Mouse (Mus musculus) adrenal gland, adult 2 months (tissue): ENCODE data around the gene Cox18. TPM values are rescaled to one million over a fixed set of nuclear protein-coding genes. Genes with fewer than 3 reads are reported as not detected.
A peak's percentile ranks its signal among the peaks of the same experiment; 100 is the strongest.
"Not testable (repeated sequence)": the region's sequence is repeated elsewhere in the genome, so short reads cannot be mapped to it uniquely, and the experiment has no call there.

Source experiments
- DNase-seq: peaks from one replicate; pipeline ENCODE4 v3.0.0; 2021
- long read RNA-seq: library from polyadenylated mRNA; stranded (forward); transcript quantifications from one replicate; pipeline ENCODE4 v2.0.0, GENCODE M21; 2021
- polyA plus RNA-seq: library from polyadenylated mRNA; depleted of rRNA; stranded (reverse); fragments of >200 nt; gene quantifications from 2 replicates; pipeline ENCODE4 v1.2.3, GENCODE M21; 2012; rRNA removed
- total RNA-seq, 2 experiments: library from RNA; stranded (reverse); gene quantifications; 2 replicates each; pipeline ENCODE4 v1.2.3; 2021

Gene Cox18
- 10 to 100 TPM; 24.3 to 59.9 TPM for total RNA-seq
- 127 and 166 TPM in 2 replicates for polyA plus RNA-seq
- long read RNA-seq, transcript Cox18-202 (6 exons, 1,307 nt), result major isoform, 11 of 24 reads
- long read RNA-seq, transcript Cox18-201 (6 exons, 1,333 nt), result minor isoform, 6 of 24 reads
- long read RNA-seq, partial matches to known transcripts, result 1 of 24 reads
- long read RNA-seq, other reads (novel, unspliced or antisense), result 6 of 24 reads

DNA sequence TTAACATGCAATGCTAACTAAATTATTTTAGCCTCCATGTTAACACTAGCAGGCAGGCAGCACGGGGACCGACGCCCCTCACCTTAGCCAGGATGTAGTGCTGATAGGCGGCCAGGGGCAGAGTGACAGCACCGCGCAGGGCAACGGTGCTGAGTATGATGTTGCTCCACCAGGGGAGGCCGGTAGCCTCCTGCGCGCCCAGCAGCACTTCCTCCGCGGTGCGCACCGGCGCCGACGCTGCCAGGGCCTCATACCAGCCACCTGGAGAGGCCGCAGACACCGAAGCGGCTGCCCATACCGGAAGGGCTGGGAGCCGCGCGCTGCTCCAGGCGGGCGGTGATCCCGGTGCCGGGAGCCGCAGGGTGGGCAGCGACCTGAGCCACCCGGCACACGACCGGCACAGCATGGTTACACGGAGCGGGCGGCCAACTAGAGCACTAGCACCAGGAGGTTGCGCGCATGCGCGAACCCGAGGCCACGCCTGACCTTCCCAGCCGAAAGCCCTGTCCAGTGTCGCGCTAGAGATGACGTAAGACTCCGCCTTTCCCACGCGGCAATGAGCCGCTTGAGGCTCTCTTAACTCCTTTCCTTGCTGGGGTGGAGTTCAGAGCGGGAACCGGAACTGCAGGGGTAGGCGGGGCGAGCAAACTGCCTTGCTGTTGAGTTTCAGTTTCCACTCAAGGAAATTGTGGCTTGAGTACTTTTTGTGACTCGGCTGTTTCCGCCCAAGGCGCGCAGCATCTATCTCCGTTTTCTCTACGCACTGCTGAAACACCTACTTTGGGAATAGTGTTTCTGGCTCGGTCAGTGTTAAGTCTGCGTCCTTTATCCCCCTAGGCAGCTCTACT, at the start of gene Cox18:
TSS of gene Cox18 (minus strand) at position 468 of the 848 bp plus-strand sequence.
- peak; percentile 99 for DNase-seq

- not testable (repeated sequence) for DNase-seq
These were observed 38.4 kb upstream of the Cox18 start for GRCm38 (mm10) chr5:90262230-90262629.

DNA sequence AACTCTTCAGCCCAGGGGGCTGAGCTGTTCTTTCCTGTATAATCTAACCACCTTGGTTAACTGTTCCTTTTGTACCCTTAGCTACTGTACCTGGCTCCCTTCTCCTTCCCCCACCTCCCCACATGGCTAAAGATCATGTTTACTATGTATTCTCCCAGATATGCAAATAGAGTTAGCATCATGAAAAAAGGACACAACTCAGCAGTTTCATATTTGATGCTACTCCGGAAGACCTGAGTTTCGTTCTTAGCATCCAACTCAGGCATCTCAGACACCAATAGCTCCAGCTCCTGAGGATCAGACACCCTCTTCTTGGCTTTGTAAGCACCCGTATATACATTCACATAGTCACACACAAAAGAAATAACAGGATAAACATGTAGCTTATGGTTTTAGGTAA, 33.2 kb upstream of the Cox18 start:
- DNase-seq, result no peak

DNA sequence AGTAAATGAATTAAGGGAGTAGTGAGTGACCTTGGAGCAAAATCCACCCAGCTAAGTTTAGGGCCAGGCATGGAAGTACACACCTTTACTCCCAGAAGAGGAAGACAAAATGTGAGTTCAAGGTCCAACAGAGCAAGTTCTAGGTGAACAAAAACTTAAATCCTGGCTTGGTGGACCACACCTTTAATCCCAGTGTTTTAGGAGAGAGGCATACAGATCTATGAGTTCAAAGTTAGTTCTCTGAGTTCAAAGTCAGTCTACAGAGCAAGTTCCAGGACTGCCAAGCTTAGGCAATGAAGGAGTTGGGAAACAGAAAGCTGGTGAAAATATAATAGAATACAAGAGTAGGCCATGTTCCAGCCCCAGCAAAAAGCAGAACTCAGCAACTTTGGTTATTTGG, 23.7 kb upstream of the Cox18 start:
- DNase-seq, result no peak

DNA sequence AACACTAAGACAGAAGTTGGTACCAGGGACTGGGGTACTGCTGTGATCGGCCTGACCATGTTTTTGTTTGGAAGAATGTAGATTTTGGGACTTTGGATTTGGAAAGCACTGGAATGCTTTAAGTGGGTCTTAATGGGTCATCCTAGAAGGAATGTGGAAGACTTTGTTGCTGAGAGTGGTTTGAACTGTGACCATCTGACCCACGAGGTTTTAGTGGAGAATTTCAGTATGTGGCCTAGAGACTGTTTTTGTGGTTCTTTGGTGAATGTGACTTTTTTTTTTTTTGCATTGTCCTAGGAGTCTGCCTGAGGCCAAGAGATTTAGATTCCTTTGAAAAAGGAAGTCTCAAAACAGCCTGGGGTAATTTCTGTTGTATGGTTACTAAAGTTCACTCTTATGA, 23.2 kb upstream of the Cox18 start:
- DNase-seq, result no peak

GRCm38 (mm10) chr5:90246567-90246966, 22.8 kb upstream of the Cox18 start:
- DNase-seq, result no peak

DNA sequence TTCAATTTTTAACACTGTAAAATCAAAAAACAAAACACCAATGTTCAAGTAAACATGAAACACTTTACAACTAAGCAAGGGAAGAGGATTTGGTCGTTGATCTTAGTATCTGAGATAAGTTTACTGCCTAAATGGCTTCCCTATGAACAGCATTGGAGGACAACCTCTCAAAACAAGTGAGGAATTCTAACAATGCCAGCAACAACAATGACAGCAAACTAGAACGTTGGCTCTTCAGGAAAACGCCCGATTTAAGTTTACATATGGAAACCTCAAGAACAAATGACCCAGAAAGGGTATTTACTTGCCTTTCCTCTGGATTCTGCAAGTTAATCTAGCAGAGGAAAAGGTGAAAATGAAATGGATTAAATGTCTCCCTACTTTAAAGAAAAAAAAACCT, 21.6 kb upstream of the Cox18 start:
- DNase-seq, result no peak

DNA sequence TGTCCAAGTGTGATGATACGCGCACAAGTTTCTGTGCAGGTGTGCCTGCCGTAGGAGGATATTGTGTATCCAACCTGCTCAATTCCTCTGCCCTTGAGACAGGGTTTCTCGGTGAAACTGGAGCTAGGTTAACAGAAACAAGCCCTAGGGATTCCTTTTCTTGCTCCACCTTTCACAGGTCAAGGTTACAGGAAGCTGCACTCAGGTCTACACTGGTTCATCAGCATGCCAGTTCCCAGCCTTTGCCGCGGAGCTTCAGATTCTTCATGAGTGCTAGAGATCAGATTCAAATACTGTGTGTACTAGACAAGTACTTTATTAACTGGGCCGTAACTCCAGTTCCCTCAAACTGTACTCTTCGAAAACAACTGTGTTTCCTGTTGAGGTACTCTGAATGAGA, 11.4 kb upstream of the Cox18 start:
- no peak for DNase-seq

DNA sequence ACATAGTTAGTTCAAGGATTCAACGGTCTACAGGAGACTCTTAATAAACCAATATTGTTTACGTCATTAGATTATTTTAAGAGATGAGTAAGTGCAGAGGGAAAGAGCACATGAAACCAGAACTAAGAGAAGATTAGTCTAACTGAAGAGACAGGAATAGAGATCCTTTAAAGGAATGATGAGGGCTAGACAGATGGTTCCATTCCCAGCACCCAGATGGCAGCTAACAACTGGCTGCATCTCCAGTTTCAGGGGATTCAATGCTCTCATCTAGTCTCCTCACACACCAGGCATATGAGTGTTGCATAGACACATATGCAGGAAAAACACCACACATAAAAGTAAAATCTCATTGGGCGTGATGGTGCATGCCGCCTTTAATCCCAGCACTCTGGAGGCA, 9.5 kb upstream of the Cox18 start:
- DNase-seq, result no peak

GRCm38 (mm10) chr5:90229760-90230159, 6.0 kb upstream of the Cox18 start:
- DNase-seq, result no peak

- no peak for DNase-seq
These were observed 2.9 kb upstream of the Cox18 start for GRCm38 (mm10) chr5:90226696-90227095.

DNA sequence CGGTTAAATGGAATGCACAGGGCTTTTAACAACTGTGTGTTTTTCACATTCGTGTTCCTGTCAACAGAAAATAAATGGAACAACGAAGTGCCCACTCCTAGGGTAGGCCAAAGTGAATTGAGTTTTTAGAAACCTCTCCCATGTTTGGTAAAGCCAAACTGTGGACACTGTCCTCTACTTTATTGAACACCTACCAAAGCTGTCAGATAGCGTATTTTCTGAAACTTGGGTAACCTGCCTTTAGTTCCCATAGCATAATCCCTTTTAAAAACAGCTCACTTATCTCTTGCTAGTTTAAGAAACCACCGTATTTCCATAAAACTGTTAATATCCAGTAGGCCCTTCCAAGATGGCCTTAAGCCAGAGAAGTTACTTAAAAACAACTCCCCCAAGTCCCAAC, 929 bp upstream of the Cox18 start:
- DNase-seq, result no peak

- DNase-seq, result no peak
These were observed 864 bp downstream of the Cox18 start for GRCm38 (mm10) chr5:90222937-90223336.

GRCm38 (mm10) chr5:90217791-90218190, 6.0 kb downstream of the Cox18 start:
- DNase-seq, result peak; percentile 76

- peak; percentile 62 for DNase-seq
These were observed 6.6 kb downstream of the Cox18 start for GRCm38 (mm10) chr5:90217226-90217625.

- DNase-seq, result no peak
These were observed 10.4 kb downstream of the Cox18 start for GRCm38 (mm10) chr5:90213356-90213755.

DNA sequence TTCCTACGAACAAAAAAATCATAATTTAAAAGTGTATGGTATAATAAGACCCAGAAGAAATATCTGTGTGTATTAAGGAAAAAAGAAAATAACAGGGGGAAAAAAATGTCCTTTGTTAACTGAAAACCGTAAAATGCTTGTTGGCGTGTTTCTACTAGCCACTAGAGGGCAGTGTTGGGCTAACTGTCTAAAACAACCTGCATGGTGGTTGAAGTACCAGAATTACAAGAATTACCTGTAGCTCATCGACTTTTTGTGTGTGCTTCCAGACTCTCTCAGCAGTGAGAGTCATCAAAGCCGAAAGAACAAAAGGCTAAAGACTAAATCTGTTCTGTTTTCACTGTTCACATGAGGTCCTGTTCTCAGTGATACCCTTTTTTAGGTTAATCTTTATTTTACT, 20.6 kb downstream of the Cox18 start:
- peak; percentile 28 for DNase-seq

DNA sequence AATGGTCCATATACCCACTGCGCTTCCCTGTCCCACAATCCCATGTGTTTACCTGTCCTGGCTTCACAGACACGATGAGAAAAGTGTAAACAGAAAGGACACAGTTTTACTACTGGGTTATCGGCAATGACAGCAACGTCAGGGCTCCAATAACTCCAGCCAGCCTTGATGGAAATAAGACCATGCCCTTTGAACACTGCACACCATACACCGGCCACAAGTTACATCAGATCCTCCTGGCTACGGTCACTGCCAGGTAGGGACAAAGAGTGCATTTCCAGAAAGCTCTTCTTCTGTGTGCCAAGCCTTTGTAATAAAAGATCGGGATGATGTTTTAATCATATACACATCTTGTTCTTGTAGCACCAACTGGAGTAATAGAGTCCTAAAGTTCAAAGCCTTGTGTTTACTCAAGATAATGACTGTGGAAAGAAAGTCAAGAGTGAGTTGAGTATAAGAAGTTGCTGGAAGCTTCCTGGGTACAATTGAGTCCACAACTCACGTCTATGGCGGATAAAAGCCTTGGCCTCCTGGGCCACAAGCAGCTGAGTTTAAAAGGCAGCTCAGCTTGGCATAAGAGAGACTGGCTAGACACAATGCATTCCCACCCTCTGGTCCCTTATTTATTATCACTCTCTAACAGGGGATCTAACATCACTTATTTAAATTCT, 21.2 kb downstream of the Cox18 start:
- no peak for DNase-seq

DNA sequence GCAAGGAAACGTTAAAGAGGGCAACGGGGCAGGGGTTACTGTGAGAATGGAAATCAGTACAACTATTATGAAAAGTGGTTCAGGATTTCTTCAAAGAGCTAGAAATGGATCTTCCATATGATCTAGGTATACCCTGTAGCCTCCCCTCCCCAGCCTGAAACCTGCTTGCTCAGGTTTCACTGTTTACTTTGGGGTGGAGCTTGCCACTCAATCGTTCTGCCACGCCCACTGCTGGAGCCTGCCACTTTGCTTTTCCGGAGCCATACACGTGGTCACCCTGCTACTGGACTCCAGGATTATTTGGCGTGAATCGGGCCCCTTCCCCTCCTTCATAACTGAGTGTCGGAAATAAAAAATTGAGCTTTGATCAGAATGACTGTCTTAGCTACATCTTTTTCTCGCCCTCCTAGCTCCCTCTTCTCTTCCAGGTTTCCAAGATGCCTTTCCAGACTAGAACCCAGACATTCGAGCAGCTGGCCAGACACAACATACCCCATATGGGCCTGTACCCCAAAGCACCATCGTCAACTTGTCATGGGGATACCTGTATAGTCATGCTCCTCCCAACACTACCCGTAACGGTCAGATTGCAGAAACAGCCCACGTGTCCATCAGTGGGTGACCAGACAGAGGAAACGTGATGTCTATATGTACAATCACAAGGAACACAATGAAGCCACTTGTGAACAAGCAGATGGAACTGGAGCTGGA, 23.7 kb downstream of the Cox18 start:
- DNase-seq, result no peak

DNA sequence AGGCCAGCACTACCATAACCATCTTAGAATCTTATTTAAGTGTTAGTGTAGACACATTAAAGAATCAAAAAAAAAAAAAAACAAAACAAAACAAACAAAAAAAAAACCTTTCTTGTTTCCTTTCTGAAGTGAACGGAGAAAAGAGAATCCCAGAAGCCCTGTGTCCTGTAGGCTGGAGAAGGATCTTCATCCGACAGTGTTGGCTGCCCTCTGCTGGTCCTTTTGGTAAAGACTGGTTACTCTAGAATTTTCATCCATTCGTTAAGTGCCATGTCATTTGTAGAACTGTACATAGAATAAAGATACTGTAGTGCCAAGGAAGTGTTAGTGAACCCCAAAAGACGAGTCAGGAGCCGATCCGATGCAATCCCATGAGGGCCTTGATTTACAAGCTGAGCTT, 29.0 kb downstream of the Cox18 start:
- DNase-seq, result peak; percentile 45

GRCm38 (mm10) chr5:90182782-90183181, 41.0 kb downstream of the Cox18 start:
- no peak for DNase-seq

- DNase-seq, result no peak
These were observed 44.7 kb downstream of the Cox18 start for GRCm38 (mm10) chr5:90179094-90179493.

DNA sequence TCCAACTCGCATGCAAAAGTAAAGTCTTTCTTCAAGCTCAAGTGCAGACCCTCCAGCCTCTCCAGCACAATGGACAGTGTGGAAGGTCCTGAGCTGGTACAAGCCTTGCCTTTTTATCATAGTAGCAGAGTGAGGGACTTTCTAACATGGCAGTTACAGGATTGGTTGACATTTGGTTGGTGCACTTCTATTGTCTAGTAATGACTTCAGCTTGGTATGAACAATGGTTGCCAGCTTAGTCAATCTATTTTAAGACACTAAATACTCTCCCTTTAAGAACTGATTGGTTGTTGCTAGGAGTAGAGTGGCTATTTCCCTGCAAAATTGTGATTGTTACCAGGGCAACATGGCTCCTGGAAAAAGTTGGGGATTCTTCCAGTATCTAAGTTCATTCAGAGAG, 45.7 kb downstream of the Cox18 start:
- DNase-seq, result no peak
